Mouse (Mus musculus): Measurements from ENCODE around the gene Pitpnb.

Pitpnb gene

DNA sequence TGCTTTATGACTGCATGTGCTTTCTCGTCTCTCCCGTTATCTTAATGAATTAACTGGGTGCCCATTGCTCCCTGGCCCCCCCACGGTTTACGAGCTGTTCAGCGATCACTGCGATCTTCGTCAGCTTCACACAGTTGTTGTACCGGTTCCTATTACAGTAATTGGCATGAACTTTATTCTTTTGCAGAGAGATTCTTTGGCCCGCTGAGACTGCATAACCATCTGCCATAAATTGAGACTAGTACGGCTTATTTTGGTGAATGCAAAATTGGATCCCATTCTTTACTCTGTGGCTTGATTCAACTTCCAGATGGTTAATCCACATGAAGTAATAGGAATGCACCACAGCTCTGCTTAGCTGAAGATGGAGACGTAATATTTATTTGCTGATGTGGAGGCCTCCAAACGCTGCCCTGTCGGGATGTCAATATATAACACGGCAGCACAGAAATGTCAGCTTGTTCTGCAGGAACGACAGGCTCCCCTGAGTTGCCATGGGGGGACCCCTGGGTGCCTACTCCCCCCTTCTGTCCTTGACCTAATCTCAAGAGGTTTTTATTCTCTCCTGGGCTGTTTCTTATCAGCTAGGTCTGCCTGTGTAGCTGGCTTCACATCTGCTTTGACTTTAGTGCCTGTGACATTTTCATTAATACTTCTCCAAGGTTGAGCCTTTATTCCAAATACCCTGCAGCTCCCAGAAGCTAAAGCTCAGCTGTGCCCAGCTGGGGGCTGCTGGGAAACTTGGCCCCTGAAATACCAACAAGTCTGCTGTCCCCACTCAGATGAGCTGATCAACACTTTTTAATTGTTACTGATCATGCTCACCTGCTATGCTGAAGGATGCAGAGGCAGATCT is 63.9 kb downstream of the Pitpnb start:
- no peak for DNase-seq (ENCODE audit: low read depth in 1 of 2, low spot score in 2 of 2)

DNA sequence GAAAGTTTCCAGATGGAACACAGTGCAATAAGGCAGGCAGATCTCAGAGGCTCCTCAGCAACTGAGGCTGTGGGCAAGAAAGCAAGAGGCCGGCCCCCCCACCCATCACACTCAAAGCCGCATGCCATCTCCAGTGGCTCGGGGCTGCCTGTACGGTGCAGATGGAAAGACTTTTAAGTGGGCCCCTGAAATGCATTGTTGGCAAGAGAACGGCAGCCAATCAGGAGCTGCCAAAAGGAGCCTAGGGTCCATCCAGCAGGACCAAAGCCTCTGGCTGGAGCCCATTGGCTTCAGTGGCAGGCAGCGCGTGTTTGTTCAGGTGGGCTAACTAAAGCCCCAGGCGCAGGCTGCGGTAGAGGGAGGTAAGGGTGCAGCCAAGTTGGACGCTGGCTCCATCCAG is 65.2 kb downstream of the Pitpnb start:
- no peak for DNase-seq (ENCODE audit: low read depth in 1 of 2, low spot score in 2 of 2)

GRCm38 (mm10) chr5:111396199-111396598 is 65.6 kb downstream of the Pitpnb start:
- no peak for DNase-seq (ENCODE audit: low read depth in 1 of 2, low spot score in 2 of 2)

DNA sequence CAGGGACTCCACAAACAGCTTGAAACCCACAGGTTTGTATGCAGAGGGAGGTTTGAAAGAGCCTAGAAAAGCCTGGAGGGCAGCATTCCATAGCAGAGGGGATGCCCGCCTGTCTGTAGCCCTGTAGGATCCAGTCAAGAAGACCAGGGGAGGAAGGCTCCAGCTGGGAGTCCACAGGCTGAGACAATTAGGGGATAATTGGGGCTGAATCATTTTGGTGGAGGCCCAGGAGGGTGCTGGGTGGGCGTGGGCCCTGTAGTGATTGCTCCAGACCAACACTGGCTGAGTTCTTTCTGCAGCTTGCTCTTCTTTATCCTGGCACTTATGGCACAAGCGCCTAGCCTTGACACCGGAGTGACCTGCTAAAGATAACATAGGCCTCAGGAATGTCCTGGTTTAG is 67.9 kb downstream of the Pitpnb start:
- DNase-seq (ENCODE audit: low read depth in 1 of 2, low spot score in 2 of 2): no peak

DNA sequence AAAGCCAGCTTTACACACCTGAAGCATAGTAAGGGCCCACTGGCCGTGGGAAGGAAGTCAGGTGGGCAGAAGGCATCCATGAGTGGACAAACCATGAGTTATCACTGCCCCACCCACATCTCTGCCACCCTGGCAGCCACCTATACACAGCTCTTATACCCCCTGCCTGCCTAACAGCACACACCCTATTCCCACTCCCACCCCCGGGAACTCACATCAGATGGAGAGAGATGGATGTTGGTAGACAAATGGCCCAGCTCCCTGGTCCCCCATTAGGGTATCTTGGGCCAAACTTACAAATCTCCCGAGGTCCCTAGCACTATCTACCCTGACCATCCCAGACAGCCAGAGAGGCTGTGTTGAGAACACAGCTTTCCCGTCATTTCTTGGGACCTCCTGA is 68.7 kb downstream of the Pitpnb start:
- no peak for DNase-seq (ENCODE audit: low read depth in 1 of 2, low spot score in 2 of 2)

DNA sequence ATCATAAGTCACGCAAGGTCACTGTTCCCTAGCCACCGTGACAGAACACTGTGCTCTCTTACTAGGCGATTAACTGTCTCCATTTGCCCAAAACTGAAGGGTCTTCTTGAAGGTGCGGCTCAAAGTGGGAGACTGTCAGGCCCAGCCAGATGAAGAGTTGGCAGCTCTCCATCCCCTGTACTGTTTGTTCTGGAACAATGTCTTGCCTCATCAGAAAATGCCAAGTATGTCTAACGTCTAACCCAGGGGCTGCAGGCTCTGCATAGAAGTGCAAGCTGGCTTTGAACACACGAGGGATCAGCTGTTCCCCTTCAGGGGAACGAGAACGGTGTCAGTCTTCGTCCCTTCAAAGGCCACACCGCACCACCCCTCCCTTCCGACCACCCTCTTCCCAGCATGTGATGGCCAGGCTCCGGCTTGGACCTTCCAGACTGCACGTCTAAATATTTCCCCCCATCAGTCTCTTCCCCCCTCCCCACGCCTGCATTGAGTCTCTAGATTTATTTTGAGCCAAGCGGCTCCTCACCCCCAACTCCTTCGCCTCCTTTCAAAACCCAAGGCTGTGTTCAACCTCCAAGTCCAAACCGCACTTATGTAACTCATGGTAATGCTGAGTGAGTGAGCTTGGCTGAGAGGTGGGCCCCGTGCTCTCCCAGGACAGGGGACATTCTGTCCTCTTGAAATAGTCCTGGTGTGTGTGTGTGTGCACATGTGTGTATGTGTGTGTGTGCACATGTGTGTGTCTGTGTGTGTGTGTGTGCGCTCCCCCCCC is 71.5 kb downstream of the Pitpnb start:
- no peak for DNase-seq (ENCODE audit: low read depth in 1 of 2, low spot score in 2 of 2)

GRCm38 (mm10) chr5:111402651-111402996 is 72.1 kb downstream of the Pitpnb start:
- DNase-seq (ENCODE audit: low read depth in 1 of 2, low spot score in 2 of 2): no peak

GRCm38 (mm10) chr5:111404721-111405120 is 74.2 kb downstream of the Pitpnb start:
- DNase-seq (ENCODE audit: low read depth in 1 of 2, low spot score in 2 of 2): no peak

DNA sequence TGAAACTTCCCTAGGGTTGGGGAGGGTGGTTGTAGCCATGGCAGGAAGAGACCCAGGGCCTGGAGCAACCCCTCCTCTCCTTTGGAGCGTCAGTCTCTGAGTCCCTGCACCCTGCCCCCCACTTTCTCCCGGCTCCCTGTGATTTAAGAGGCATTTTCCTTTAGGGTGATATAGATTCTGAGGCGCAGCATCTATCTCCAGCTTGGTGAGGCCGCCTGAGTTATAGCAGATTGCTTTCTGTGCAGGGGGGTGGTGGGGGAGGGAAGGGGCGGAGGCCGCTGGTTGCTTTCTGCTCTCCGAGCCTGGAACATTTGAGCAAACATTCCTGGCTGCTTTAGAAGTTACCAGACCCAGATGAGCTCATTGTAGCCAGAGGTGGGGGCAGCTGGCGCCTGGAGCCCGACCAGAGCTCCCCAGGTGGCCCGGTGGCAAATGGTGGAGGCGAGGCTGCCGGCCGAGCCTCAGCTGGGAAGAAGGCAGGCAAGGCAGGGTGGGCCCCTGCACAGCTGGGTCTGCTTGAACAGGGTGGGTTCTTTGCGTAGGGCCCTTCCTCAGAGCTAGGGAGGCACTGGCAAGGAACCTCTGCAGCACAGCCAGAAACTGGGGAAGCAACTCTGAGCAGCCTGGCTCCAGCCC is 78.0 kb downstream of the Pitpnb start:
- DNase-seq (ENCODE audit: low read depth in 1 of 2, low spot score in 2 of 2): no peak

DNA sequence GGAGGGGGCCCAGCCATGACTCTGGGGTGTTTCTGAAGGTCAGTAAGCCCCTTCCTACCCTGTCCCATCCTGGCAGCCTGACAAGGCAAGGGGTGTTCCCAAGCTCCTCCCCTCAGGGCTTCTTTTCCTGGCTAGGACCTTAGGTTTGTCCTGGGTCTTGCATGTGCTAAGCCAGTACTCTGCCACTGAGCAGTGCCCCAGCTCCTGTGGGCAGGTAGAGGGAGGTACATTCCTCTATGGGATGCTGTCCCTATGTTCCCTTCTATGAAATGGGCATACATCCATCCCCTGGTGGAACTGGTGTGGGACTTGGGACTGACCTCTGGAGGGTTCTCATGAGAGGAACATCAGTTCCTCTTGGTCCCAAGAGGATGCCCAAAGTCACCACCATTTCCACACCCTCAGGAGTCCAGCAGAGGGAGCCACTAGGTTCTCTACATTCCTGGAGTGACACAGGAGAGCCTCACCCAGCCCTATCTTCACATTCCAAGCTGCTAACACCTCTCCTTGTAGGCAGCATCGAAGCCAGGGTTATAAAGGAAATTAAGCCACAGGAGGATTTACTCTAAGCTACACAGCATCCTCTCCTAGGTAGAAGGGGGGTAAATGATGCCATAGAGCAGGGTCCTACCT is 79.0 kb downstream of the Pitpnb start:
- DNase-seq (ENCODE audit: low read depth in 1 of 2, low spot score in 2 of 2): no peak

DNA sequence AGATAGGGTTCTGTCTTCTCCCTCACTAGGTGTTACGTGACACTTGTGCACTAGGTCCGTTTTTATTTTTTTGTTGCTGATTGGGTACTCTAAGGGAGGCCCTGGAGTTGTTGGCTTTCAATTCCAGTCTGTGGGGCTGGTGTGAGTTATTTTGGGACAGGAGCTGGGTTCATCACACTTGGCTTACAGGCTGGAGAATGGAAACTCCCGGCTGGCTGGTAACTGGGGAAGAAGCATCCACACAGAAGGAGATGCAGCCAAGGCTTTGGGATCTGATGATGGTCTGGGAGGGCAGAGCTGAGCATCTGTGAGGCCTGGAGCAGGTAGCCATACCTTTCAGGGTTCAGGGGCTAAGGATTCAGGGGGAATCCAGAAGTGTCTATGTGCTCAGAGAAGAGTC is 80.1 kb downstream of the Pitpnb start:
- DNase-seq (ENCODE audit: low read depth in 1 of 2, low spot score in 2 of 2): no peak

DNA sequence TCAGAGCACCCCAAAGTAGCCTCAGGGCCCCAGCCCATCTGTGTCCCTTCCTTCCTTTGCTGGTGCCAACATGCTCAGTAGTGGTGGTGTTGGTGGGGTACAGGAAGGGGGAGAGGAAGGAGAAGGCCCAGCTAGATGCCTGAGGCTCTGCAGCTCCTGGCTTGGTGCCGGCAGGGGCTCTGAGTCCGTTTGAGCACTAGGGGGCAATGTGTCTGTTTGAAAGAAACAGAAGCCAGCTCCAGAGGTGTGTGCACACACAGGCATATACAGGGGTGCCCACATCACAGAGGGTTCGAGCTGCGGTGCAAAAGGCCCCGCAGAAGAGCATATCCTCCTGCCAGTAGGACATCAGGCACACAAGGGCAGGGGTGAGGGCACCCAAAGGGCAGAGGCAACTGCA is 83.6 kb downstream of the Pitpnb start:
- DNase-seq (ENCODE audit: low read depth in 1 of 2, low spot score in 2 of 2): no peak

- DNase-seq (ENCODE audit: low read depth in 1 of 2, low spot score in 2 of 2): no peak
Observed at GRCm38 (mm10) chr5:111414770-111415249, 84.2 kb downstream of the Pitpnb start.

- no peak for DNase-seq (ENCODE audit: low read depth in 1 of 2, low spot score in 2 of 2)
Observed at GRCm38 (mm10) chr5:111415575-111415974, 85.0 kb downstream of the Pitpnb start.

DNA sequence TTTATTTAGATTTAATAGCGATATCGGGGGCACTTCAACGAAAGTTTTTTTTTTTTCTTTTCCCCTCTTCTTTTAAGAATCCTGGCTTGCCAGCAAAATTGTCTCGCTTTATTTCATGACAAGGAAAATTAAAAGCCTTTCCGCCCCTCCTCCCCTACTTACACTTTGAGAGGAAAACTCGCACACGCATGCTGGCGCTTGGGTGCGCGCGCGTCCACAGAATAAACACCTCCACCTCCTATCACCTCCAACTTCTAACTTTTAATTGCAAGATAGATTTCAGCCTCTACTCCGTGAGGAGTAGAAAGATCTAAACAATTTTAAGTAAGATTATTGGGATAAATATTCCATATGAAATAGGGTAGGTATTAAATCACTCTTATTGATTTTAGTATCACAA is 85.5 kb downstream of the Pitpnb start:
- no peak for DNase-seq (ENCODE audit: low read depth in 1 of 2, low spot score in 2 of 2)

DNA sequence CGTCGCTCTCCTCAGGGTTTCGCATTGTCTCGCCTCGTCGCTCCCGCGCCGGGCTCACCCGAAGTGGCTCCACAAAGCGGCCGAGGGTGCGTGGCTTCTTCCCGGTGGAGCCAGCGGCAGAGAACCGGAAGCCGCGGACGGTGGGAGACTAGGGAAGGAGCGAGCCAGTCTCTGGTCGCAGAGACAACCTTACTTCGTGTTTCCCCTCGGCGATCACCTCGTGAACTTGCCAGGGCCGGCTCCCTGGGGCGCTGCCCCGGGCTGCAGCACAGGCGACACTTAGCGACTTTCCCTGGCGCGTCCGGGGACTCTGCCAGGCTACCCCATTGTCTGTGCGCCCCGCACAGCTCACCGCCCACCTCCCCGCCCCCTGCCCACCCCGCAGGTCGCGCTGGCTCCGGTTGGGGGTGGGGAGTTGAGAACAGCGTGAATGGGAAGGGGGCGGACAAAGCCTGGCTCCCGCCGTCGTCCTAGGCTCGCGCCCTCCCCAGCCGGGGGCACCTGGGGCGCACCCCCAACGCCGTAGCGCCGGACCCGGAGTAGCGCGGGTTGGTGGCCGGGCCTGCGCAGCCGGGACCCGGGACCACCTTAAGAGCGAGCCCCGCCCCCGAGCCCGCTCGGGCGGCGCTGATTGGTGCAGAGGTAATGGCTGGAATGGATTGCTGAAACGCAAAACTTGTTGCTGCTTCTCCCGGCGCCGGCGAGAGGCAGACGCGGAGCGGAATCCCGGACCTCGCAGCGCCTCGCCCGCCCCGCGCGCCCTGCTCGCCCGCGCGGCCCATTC is 86.2 kb downstream of the Pitpnb start, which contains the start of gene Mn1:
Gene Mn1, plus strand, starts transcription at position 772 of the 784 bp plus-strand sequence.
- no peak for DNase-seq (ENCODE audit: low read depth in 1 of 2, low spot score in 2 of 2)

- DNase-seq (ENCODE audit: low read depth in 1 of 2, low spot score in 2 of 2): no peak
Observed at GRCm38 (mm10) chr5:111417378-111418131, 87.0 kb downstream of the Pitpnb start.

DNA sequence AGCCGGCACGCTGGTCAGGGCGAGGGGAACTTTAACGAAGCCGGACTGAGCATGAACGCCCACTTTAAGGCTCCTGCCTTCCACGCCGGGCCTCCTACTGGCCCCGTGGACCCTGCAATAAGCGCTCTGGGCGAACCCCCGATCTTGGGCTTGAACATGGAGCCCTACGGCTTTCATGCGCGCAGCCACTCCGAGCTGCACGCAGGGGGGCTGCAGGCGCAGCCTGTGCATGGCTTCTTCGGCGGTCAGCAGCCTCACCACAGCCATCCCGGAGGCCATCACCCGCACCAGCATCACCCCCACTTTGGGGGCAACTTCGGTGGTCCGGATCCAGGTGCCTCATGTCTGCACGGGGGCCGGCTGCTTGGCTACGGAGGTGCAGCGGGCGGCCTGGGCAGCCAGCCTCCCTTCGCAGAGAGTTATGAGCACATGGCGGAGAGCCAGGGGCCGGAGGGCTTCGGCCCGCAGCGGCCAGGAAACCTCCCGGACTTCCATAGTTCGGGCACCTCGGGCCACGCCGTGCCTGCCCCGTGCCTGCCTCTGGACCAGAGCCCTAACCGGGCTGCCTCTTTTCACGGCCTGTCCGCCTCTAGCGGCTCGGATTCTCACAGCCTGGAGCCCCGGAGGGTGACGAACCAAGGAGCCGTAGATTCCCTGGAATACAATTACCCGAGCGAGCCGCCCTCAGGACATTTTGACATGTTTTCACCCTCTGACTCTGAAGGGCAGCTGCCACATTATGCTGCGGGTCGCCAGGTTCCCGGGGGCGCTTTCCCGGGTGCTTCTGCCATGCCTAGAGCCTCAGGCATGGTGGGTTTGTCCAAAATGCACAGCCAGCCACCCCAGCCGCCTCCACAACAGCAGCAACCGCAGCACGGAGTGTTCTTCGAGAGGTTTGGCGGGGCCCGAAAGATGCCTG is 87.9 kb downstream of the Pitpnb start:
- no peak for DNase-seq (ENCODE audit: low read depth in 1 of 2, low spot score in 2 of 2)
